Mouse (Mus musculus): ENCODE results near the gene Thap11.

- no peak for TF ChIP-seq EP300 (IDR thresholded peaks at IDR 0.05; ENCODE audit: low read depth)
- no peak for TF ChIP-seq CTCF (IDR thresholded peaks at IDR 0.05; ENCODE audit: low read depth)
Measured at GRCm38 (mm10) chr8:105900941-105901616, 46.1 kb downstream of the Thap11 start.
